In genomic region chr9:40808061-40808906, GRCm38 (mm10) we compare ENCODE assay signal across 8 mouse cellular contexts. TPM values are rescaled to one million over a fixed set of nuclear protein-coding genes. Genes with fewer than 3 reads are reported as not detected.
A peak's percentile ranks its signal among the peaks of the same experiment; 100 is the strongest.
DNase-seq lines count a peak whose midpoint lies in the region; ATAC-seq and TF ChIP-seq lines count a peak whose summit lies in the region.
"Had no signal": no experiment of that assay in that cellular context is flagged by ENCODE, and none has a peak within 500 bp of the region (broad histone marks: within the 10 kb centered on the region; RNA-seq: fewer than 3 reads in every experiment).

No protein-coding gene starts in this region.

- H3K36me3 ChIP-seq in neural tube, embryonic 11.5 days (ENCODE audit: control insufficient read depth, insufficient read depth, low read length): peaks cover 7% of the 10 kb centered on the region; the same call in 1 of the 2 replicates
- peaks cover 34% of the 10 kb centered on the region for H3K36me3 ChIP-seq in limb, embryonic 15.5 days
- peaks cover 21% of the 10 kb centered on the region for H3K36me3 ChIP-seq in stomach, embryonic 16.5 days (ENCODE audit: control insufficient read depth, insufficient read depth, low read length)

- H3K9me3 ChIP-seq in neural tube, embryonic 11.5 days (ENCODE audit: control insufficient read depth, low read length): no peaks in the 10 kb centered on the region
- H3K9me3 ChIP-seq in limb, embryonic 15.5 days: no peaks in the 10 kb centered on the region
- H3K9me3 ChIP-seq in stomach, embryonic 16.5 days (replicated peaks; ENCODE audit: control insufficient read depth, low read length): no peaks in the 10 kb centered on the region

- no peak overlapping the region for H3K4me2 ChIP-seq in neural tube, embryonic 11.5 days (ENCODE audit: low read depth)
- no peak overlapping the region for H3K4me2 ChIP-seq in limb, embryonic 15.5 days
- no peak overlapping the region for H3K4me2 ChIP-seq in stomach, embryonic 16.5 days (ENCODE audit: low read depth, low read length)

- no peak overlapping the region for H3K9ac ChIP-seq in neural tube, embryonic 11.5 days (ENCODE audit: low read length)
- no peak overlapping the region for H3K9ac ChIP-seq in limb, embryonic 15.5 days
- H3K9ac ChIP-seq in stomach, embryonic 16.5 days (ENCODE audit: low read length): no peak overlapping the region; the same call in 1 of the 2 replicates

- H3K4me1 ChIP-seq in neural tube, embryonic 11.5 days (ENCODE audit: control insufficient read depth, insufficient read depth, low read length): peaks cover 9% of the 10 kb centered on the region
- peaks cover 9% of the 10 kb centered on the region; the same call in 1 of the 2 replicates for H3K4me1 ChIP-seq in embryonic fibroblast, embryonic 13.5 days (ENCODE audit: control insufficient read depth, insufficient read depth, low read length)
- H3K4me1 ChIP-seq in limb, embryonic 15.5 days: peaks cover 47% of the 10 kb centered on the region
- H3K4me1 ChIP-seq in stomach, embryonic 16.5 days (ENCODE audit: control insufficient read depth, insufficient read depth, low read length): peaks cover 30% of the 10 kb centered on the region

- peak overlapping the region; percentile 9; the same call in 1 of the 2 replicates for H3K27ac ChIP-seq in neural tube, embryonic 11.5 days (ENCODE audit: low read depth, low read length)
- H3K27ac ChIP-seq in embryonic fibroblast, embryonic 13.5 days (ENCODE audit: insufficient read depth, low read length): peak overlapping the region; percentile 37; the same call in 1 of the 2 replicates
- peak overlapping the region; percentile 72; the same call in 1 of the 2 replicates for H3K27ac ChIP-seq in limb, embryonic 15.5 days
- H3K27ac ChIP-seq in stomach, embryonic 16.5 days (ENCODE audit: low read length): peak overlapping the region; percentile 65; the same call in 1 of the 2 replicates

- peak; percentile 27; the same call in 1 of the 2 replicates for TF ChIP-seq POLR2A in embryonic fibroblast, embryonic 13.5 days (IDR thresholded peaks at IDR 0.05; ENCODE audit: low read depth, low read length)

- ATAC-seq in neural tube, embryonic 11.5 days (ENCODE audit: insufficient read depth, low FRiP score, low TSS enrichment): 0 out of 2 replicates have a peak, but pooled peaks have one; percentile 28
- ATAC-seq in limb, embryonic 15.5 days (ENCODE audit: insufficient number of reproducible peaks, low FRiP score, low TSS enrichment, low read depth): no peak
- ATAC-seq in stomach, embryonic 16.5 days (ENCODE audit: insufficient read depth, low FRiP score): peak; percentile 30; the same call in 1 of the 2 replicates

- H3K4me3 ChIP-seq in neural tube, embryonic 11.5 days (ENCODE audit: low read depth, low read length): no peak overlapping the region
- H3K4me3 ChIP-seq in embryonic fibroblast, embryonic 13.5 days (ENCODE audit: insufficient read depth, low read length): no peak overlapping the region
- H3K4me3 ChIP-seq in limb, embryonic 15.5 days: no peak overlapping the region
- no peak overlapping the region for H3K4me3 ChIP-seq in stomach, embryonic 16.5 days (replicated peaks; ENCODE audit: low read length)

- WGBS in neural tube, embryonic 11.5 days: 25% methylated on average over 16 of the region's 16 CpGs
- 34% methylated on average over 16 of the region's 16 CpGs for WGBS in limb, embryonic 15.5 days
- WGBS in stomach, embryonic 16.5 days: 25% methylated on average over 16 of the region's 16 CpGs

- TF ChIP-seq CTCF in embryonic fibroblast, embryonic 13.5 days (IDR thresholded peaks at IDR 0.05; ENCODE audit: borderline replicate concordance, insufficient read depth, low read length): no peak

- no peak for DNase-seq in neural tube, embryonic 11.5 days (ENCODE audit: low spot score)
- DNase-seq in neural tube, embryonic 10.5 days (ENCODE audit: extremely low spot score, low spot score): no peak
- no peak for DNase-seq in spleen, postnatal 36 days (ENCODE audit: low spot score in 2 of 2)
- no peak for DNase-seq in cerebellum, adult 11-12 months
- DNase-seq: thymus, adult 2 months had no signal

- no peaks in the 10 kb centered on the region for H3K27me3 ChIP-seq in neural tube, embryonic 11.5 days (ENCODE audit: control insufficient read depth, insufficient read depth, low read length)
- no peaks in the 10 kb centered on the region for H3K27me3 ChIP-seq in limb, embryonic 15.5 days
- H3K27me3 ChIP-seq in stomach, embryonic 16.5 days (ENCODE audit: control insufficient read depth, insufficient read depth, low read length): no peaks in the 10 kb centered on the region

RNA-seq across cellular contexts. Expression of gene Hspa8, which starts 7.5 kb away (rescaled TPM):
- polyA plus RNA-seq in neural tube, embryonic 11.5 days (2014; fragmentation: Nextera tagmentation; extraction: Ambion mirVana): 3,508 and 3,707 TPM in 2 replicates
- polyA plus RNA-seq in embryonic fibroblast, embryonic 13.5 days (2011; ENCODE audit: insufficient read length, low read depth, missing spikeins): 2,507 and 2,625 TPM in 2 replicates
- 2,195 and 2,248 TPM in 2 replicates for polyA plus RNA-seq in limb, embryonic 15.5 days (2015; fragmentation: Nextera tagmentation; extraction: Ambion mirVana)
- 2,089 and 2,252 TPM in 2 replicates for polyA plus RNA-seq in stomach, embryonic 16.5 days (2015; fragmentation: Nextera tagmentation; extraction: Ambion mirVana)

Comparison
In these comparisons a context has a peak if more than half of its experiments do, and no peak if none do; other contexts are left out.
1. H3K27ac ChIP-seq: peak in every context shown above with its lines; median percentile 72 in limb, embryonic 15.5 days; 65 in stomach, embryonic 16.5 days; 37 in embryonic fibroblast, embryonic 13.5 days; 9 in neural tube, embryonic 11.5 days.